Mouse (Mus musculus) kidney, embryonic 16.5 days (tissue): ENCODE measurements around the gene Gm10272. TPM values are rescaled to one million over a fixed set of nuclear protein-coding genes. Genes with fewer than 3 reads are reported as not detected.

Experiments used
- ATAC-seq: fragments of 200-750 bp; cut with Nextera tagmentation; 2 replicates; pipeline ENCODE4 v1.8.0; 2017; ENCODE audit warnings: moderate TSS enrichment; ENCODE audit not compliant: low FRiP score, low TSS enrichment
- H3K27ac ChIP-seq: fragments of 300-500 bp; sonication (generic); 2 replicates; pipeline ENCODE4 v1.5.1; 2014; ENCODE audit warnings: low read length
- H3K27me3 ChIP-seq: fragments of 300-500 bp; sonication (generic); 2 replicates; pipeline ENCODE4 v1.6.1; 2014; ENCODE audit warnings: low read length, control low read depth, mixed read lengths; ENCODE audit not compliant: insufficient read depth
- H3K36me3 ChIP-seq: fragments of 300-500 bp; sonication (generic); 2 replicates; pipeline ENCODE4 v1.6.1; 2014; ENCODE audit warnings: low read length, control low read depth, mixed read lengths; ENCODE audit not compliant: insufficient read depth
- H3K4me1 ChIP-seq: fragments of 300-500 bp; sonication (generic); 2 replicates; pipeline ENCODE4 v1.6.1; 2014; ENCODE audit warnings: low read length, control low read depth, mixed read lengths; ENCODE audit not compliant: insufficient read depth
- H3K4me2 ChIP-seq: fragments of 300-500 bp; sonication (generic); replicated peaks from 2 replicates; pipeline ENCODE4 v1.6.1; 2014; ENCODE audit warnings: low read depth, low read length
- H3K4me3 ChIP-seq: fragments of 300-500 bp; sonication (generic); 2 replicates; pipeline ENCODE4 v1.5.1; 2014; ENCODE audit warnings: mild to moderate bottlenecking, low read length
- H3K9ac ChIP-seq: fragments of 300-500 bp; sonication (generic); replicated peaks from 2 replicates; pipeline ENCODE4 v1.6.1; 2014; ENCODE audit warnings: low read length
- H3K9me3 ChIP-seq: fragments of 300-500 bp; sonication (generic); 2 replicates; pipeline ENCODE4 v1.6.1; 2016; ENCODE audit warnings: low read length, control low read depth
- polyA plus RNA-seq: library from polyadenylated mRNA; unstranded; fragments of >200 nt; fragmentation: Nextera tagmentation; extraction: Ambion mirVana; gene quantifications from 2 replicates; pipeline ENCODE4 v1.2.1, GENCODE M21; 2015

Gene Gm10272
- polyA plus RNA-seq, 1 experiment from 2014 or later, result not detected

DNA sequence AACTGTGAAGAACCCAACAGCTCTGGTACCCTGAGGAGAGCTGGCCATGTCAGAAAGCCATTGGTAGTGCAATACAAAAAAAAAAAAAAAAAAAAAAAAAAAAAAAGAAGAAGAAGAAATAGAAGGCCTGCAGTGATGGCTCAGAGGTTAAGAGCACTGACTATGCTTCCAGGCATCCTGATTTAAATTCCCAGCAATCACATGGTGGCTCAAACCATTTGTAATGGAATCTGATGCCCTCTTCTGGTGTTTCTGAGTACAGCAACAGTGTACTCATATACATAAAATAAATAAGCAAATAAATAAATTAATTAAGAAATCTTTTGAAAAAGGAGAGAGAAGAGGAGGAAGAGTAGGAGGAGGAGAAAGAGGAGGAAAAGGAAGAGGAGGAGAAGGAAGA lies 47.0 kb downstream of the Gm10272 start:
- no peaks in the 10 kb centered on the region for H3K36me3 ChIP-seq
- H3K27me3 ChIP-seq, result no peaks in the 10 kb centered on the region
- H3K27ac ChIP-seq, result no peak overlapping the region
- no peak overlapping the region for H3K4me2 ChIP-seq
- ATAC-seq, result no peak
- H3K9me3 ChIP-seq, result no peaks in the 10 kb centered on the region
- no peak overlapping the region for H3K9ac ChIP-seq
- no peak overlapping the region for H3K4me3 ChIP-seq
- H3K4me1 ChIP-seq, result no peaks in the 10 kb centered on the region

Other genes with a start within 250 kb of the Gm10272 start
- 36.5 and 36.6 TPM in 2 replicates for gene Fam207a, start 190.8 kb upstream of the Gm10272 start, polyA plus RNA-seq
- 1.6 and 1.7 TPM in 2 replicates for gene Itgb2, start 176.4 kb upstream of the Gm10272 start, polyA plus RNA-seq
- gene Pttg1ip, start 124.9 kb upstream of the Gm10272 start, polyA plus RNA-seq, result 194 and 206 TPM in 2 replicates
- 365 and 369 TPM in 2 replicates for gene Sumo3, start 100.5 kb upstream of the Gm10272 start, polyA plus RNA-seq
- gene Gm49325, start 100.4 kb upstream of the Gm10272 start, polyA plus RNA-seq, result 2.2 TPM in 1 of 2 replicates, not detected in the other
- gene Ube2g2, start 84.4 kb upstream of the Gm10272 start, polyA plus RNA-seq, result 78.8 and 90.2 TPM in 2 replicates
- 0.26 and 0.71 TPM in 2 replicates for gene Tspear, start 20.1 kb upstream of the Gm10272 start, polyA plus RNA-seq
- not detected in 2 replicates for gene Gm19402, start 15.9 kb upstream of the Gm10272 start, polyA plus RNA-seq
- gene Gm9508, start 9.4 kb upstream of the Gm10272 start, polyA plus RNA-seq, result not detected in 2 replicates
- not detected in 2 replicates for gene Gm10024, start 4.8 kb downstream of the Gm10272 start, polyA plus RNA-seq
- not detected in 2 replicates for gene Gm10142, start 9.2 kb downstream of the Gm10272 start, polyA plus RNA-seq
- not detected in 2 replicates for gene Krtap12-1, start 14.0 kb downstream of the Gm10272 start, polyA plus RNA-seq
- not detected in 2 replicates for gene Gm10100, start 19.9 kb downstream of the Gm10272 start, polyA plus RNA-seq
- not detected in 2 replicates for gene Gm18596, start 36.0 kb downstream of the Gm10272 start, polyA plus RNA-seq
- gene Gm9736, start 44.7 kb downstream of the Gm10272 start, polyA plus RNA-seq, result not detected in 2 replicates
- not detected in 2 replicates for gene Gm3233, start 53.1 kb downstream of the Gm10272 start, polyA plus RNA-seq
- gene Gm3238, start 64.7 kb downstream of the Gm10272 start, polyA plus RNA-seq, result not detected in 2 replicates
- not detected in 2 replicates for gene Gm7138, start 70.3 kb downstream of the Gm10272 start, polyA plus RNA-seq
- not detected in 2 replicates for gene Gm3250, start 75.9 kb downstream of the Gm10272 start, polyA plus RNA-seq
- gene Gm7137, start 81.6 kb downstream of the Gm10272 start, polyA plus RNA-seq, result not detected in 2 replicates
- gene Gm9639, start 88.5 kb downstream of the Gm10272 start, polyA plus RNA-seq, result not detected in 2 replicates
- gene Gm19668, start 92.5 kb downstream of the Gm10272 start, polyA plus RNA-seq, result not detected in 2 replicates
- not detected in 2 replicates for gene Gm9507, start 105.2 kb downstream of the Gm10272 start, polyA plus RNA-seq
- not detected in 2 replicates for gene Gm2696, start 108.1 kb downstream of the Gm10272 start, polyA plus RNA-seq
- not detected in 2 replicates for gene Krtap10-4, start 120.5 kb downstream of the Gm10272 start, polyA plus RNA-seq
- gene Krtap10-10, start 129.3 kb downstream of the Gm10272 start, polyA plus RNA-seq, result not detected in 2 replicates
- gene Gm36176, start 140.2 kb downstream of the Gm10272 start, polyA plus RNA-seq, result not detected in 2 replicates
- gene Gm10318, start 146.2 kb downstream of the Gm10272 start, polyA plus RNA-seq, result not detected in 2 replicates
- not detected in 2 replicates for gene Gm3285, start 155.3 kb downstream of the Gm10272 start, polyA plus RNA-seq
- 4.6 and 4.9 TPM in 2 replicates for gene Lrrc3, start 195.9 kb downstream of the Gm10272 start, polyA plus RNA-seq